Mouse (Mus musculus) frontal cortex, adult 2 months (tissue): Measurements from ENCODE around the gene Cxcl1. TPM values are rescaled to one million over a fixed set of nuclear protein-coding genes. Genes with fewer than 3 reads are reported as not detected.

ENCODE experiments used
- polyA plus RNA-seq: library from polyadenylated mRNA; depleted of rRNA; stranded (reverse); fragments of >200 nt; gene quantifications from 2 replicates; pipeline ENCODE4 v1.2.3, GENCODE M21; 2012; rRNA removed

The Cxcl1 gene
- polyA plus RNA-seq, 1 experiment = 0.32 TPM

Other genes starting within 250 kb of the Cxcl1 start
- gene Cxcl5, start 131.9 kb upstream of the Cxcl1 start, polyA plus RNA-seq = 1.5 and 1.6 TPM in 2 replicates
- gene Ppbp, start 122.7 kb upstream of the Cxcl1 start, polyA plus RNA-seq = 0.13 and 0.22 TPM in 2 replicates
- gene Pf4, start 118.8 kb upstream of the Cxcl1 start, polyA plus RNA-seq = 5.0 and 5.2 TPM in 2 replicates
- not detected in 2 replicates for gene Cxcl3, start 105.1 kb upstream of the Cxcl1 start, polyA plus RNA-seq
- gene Cxcl15, start 96.7 kb upstream of the Cxcl1 start, polyA plus RNA-seq = not detected in 2 replicates
- 0.08 TPM in 1 of 2 replicates, not detected in the other for gene Cxcl2, start 12.6 kb downstream of the Cxcl1 start, polyA plus RNA-seq
- 19.0 and 23.6 TPM in 2 replicates for gene Mthfd2l, start 39.9 kb downstream of the Cxcl1 start, polyA plus RNA-seq
- gene Epgn, start 136.2 kb downstream of the Cxcl1 start, polyA plus RNA-seq = 0.04 and 0.08 TPM in 2 replicates
- not detected in 2 replicates for gene Ereg, start 183.4 kb downstream of the Cxcl1 start, polyA plus RNA-seq
- 0.18 and 0.48 TPM in 2 replicates for gene Areg, start 248.4 kb downstream of the Cxcl1 start, polyA plus RNA-seq